Mouse (Mus musculus) lung, postnatal 4 days (tissue): ENCODE measurements at regions not wholly inside any gene's neighbourhood (a gene's known extent, or its start where the extent isn't known, plus 50 kb on each side); places are given as distances from the start of the nearest gene placed in this dataset.

Source experiments
- DNase-seq, 2 experiments: peaks; one replicate each; pipeline ENCODE4 v3.0.0; 2021

- no peak for DNase-seq
Observed at GRCm38 (mm10) chr12:32653096-32653495, 166.2 kb upstream of the Nampt start.

DNA sequence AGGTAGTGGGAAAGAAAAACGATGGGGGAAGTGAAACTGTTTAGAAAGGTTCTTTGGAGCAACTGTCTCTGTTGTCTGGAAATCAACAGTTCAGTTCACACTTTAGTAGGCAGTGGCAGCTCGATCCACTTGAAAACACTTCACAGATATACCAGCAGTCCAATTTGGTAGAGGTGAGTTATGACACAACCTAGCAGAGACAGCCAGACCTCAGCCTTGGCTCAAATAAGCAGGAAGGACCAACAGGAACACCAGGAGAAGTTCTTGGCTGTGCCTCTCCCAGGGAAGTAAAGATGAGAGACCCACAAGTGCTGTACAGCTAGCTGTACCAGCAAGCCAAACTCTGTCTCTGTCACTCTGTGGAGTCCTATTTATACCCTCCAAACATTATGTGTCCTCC is 163.2 kb upstream of the Nampt start:
- no peak for DNase-seq

- DNase-seq = no peak
Observed at GRCm38 (mm10) chr12:32661782-32662413, 157.4 kb upstream of the Nampt start.

DNA sequence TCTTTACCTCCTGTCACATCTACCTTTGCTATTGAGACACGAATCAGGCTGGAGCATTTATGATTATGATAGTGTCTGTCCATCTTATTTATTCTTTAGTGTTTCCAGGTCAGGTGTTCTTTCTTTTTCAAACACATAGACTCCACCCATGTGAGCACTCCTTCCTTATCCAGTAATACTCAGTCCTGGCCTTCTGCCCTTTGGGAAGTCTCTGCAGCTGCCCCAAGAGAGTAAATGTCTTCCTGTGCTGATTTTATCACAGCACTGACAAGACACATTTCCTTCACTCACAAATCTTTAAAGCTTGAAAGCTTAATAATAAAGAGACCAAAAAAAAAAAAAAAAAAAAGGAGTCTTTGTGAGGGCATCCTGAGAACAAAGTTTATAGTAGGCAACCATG is 153.3 kb upstream of the Nampt start:
- no peak for DNase-seq

DNA sequence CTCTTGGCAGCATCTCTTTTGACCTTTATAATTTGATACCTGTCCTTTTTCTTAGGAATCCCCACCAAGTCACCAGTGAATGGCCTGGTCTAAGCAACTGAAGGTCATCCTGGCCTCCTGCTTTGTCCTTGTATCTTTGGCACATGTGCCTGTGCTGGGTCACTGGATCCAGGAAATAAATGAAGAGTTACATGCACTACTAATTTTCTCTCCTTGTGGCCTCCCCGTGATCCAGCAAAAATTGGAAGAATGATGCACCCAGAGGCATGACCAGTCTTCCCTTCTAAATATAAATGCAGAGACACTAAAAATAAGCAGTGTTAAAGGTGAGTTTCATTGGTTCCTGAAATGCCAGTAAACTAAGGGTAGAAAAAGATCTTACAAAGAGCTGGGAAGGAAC is 141.4 kb upstream of the Nampt start:
- no peak for DNase-seq

GRCm38 (mm10) chr12:32678756-32679155 is 140.6 kb upstream of the Nampt start:
- DNase-seq = no peak

DNA sequence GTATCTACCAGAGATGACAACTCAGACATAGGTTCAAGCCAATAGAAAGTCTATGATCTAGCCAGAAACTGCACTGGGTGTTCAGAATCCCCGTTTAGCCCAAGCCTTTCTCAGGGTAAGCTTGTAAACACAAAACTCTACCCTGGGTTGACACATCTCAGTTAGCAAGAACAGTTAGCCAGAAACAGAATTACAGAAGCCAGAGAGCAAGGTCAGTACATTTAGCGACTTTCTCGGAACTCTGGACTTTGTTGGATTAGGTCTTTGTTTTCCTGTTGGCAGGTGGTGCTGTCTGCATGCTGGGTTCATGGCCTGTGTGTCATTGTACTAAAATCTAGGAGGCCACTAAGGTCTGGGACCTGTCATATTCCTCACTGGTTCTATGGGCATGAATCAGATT is 137.4 kb upstream of the Nampt start:
- no peak for DNase-seq

DNA sequence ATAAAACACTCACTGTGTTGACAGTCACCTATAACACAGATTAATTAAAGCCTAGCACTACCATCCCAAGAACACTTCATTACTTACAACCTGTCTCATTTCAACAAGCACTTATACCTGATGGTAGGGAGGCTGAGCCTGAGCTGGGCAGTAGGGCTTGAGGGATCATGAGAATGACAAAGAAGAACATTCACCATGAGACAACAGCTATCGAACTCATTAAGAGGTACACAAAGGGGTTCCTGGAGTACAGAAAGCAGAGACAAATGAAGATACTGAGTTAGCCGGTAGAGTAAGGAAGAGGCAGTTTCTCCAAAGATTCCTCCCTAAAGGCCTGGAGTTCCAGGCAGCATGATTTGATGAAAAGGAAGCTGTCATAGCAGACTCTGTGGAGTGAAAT is 136.0 kb upstream of the Nampt start:
- no peak for DNase-seq

DNA sequence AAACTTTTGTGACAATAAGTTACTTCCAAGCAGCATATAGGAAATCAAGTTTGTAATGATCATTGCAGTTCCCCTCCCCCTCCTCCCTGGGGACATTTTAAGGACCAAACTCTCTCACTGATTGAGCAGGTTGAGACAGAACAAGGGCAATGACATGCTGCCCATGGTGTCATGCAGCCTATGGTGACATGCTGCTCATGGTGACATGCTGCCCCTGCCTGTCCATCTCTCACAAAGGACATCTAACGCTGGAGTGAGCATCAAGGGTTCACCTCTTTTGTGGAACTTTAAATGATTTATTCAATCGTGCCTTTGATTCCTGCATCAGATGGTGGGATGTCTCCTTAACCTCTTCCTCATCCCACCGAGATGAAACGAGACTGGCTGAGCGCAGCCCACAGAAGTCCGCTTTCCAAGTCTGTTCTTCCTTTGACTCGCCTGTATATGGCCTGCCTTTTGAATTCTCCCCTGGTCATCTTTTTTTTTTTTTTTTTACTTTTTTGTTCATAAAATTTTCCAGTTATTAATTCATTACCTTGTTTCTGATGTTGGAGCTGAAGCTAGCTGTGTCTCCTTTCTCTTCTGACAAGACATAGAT is 133.5 kb upstream of the Nampt start:
- no peak for DNase-seq

DNA sequence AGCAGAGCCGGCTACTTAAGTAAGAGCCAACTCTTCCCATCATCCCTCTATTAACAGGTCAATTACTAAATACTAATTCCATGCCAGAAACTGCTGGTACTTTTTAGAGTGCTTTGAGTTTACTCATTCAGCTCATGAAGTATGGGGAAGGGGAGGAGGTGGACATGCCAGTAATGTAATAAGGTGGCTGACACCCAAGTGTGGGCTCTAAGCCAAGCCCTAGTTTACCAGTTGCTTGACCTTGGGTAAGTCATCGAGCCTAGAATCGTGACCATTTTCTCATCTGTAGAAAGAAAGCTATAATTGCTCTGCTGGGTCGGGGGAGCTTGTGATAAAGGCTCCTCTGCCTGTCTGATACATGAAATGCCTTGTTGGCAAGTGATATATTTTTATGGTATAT is 130.0 kb upstream of the Nampt start:
- no peak for DNase-seq

GRCm38 (mm10) chr12:32690096-32690495 is 129.2 kb upstream of the Nampt start:
- no peak for DNase-seq

GRCm38 (mm10) chr12:32692081-32692819 is 127.1 kb upstream of the Nampt start:
- peak; percentile 39 to 72 for DNase-seq

DNA sequence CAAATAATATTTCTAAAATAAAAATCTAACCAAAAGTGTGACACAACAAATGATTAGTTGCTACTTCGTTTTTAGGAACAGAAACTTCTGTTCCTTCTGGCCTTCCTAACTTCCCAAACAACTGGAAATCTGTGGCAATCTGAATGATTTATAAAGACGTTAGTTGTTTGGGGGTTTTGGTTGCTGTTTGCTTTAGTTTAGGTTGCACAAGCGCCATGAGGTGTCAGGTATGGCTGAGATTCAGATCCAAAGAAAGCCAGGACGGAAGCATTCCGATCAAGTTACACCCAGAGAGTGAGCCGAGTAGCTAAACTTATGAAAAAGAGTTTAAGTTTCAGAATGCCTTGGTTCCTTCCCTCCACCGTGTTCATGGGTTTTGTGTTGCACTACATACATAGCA is 126.4 kb upstream of the Nampt start:
- peak; percentile 14 to 49 for DNase-seq

- no peak for DNase-seq
Observed at GRCm38 (mm10) chr12:32693678-32694077, 125.7 kb upstream of the Nampt start.

- DNase-seq = no peak
Observed at GRCm38 (mm10) chr12:32696832-32697231, 122.5 kb upstream of the Nampt start.

GRCm38 (mm10) chr12:32709188-32709587 is 110.2 kb upstream of the Nampt start:
- DNase-seq = no peak

- DNase-seq = peak; percentile 80 to 93
Observed at GRCm38 (mm10) chr12:32717129-32717921, 102.0 kb upstream of the Nampt start.

GRCm38 (mm10) chr12:32719203-32719602 is 100.1 kb upstream of the Nampt start:
- DNase-seq = no peak

GRCm38 (mm10) chr12:32724451-32725188 is 94.7 kb upstream of the Nampt start:
- DNase-seq = peak; percentile 45 to 57

DNA sequence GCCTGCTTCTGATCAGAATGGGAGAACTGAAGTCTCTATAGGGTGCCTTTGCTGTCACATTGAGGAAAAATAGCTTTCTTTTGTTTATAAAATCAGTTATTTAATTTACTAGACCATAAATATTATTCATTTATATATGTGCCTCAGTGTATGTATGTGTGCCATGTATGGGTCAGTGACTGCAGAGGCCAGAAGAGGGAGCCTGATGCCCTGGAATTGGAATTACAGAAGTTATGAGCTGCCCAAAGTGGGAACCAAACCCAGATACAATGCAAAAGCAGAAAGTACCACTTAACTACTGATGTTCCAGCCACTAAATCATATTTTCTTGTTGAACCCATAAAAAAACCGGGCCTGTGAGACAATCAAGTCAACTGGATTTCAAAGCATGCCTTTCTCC is 91.8 kb upstream of the Nampt start:
- no peak for DNase-seq

DNA sequence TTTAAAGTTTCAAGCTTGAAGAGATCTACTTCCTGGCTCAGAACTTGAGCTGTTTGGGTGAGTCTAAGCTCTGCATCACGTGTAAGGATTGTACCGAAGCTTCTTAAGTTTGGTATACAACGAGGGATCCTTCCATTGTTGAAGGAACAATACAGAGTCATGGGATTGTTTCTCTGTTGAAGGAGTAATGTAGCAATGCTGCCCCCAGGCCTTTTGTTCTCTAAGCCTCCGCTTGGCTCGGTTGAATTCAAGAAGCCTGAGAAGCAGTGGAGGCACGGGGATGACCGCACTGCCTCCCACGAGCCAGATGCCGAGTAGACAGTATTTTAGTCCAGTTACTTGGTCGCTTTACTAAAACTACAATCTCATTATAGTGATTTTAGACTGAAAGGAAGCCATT is 90.9 kb upstream of the Nampt start:
- DNase-seq = no peak

- DNase-seq = no peak
Observed at GRCm38 (mm10) chr12:32735224-32735623, 84.1 kb upstream of the Nampt start.

GRCm38 (mm10) chr12:32741465-32741864 is 77.9 kb upstream of the Nampt start:
- no peak for DNase-seq
